Mouse (Mus musculus): ENCODE results near the gene Shc2. TPM values are rescaled to one million over a fixed set of nuclear protein-coding genes. Genes with fewer than 3 reads are reported as not detected.

Gene Shc2
- polyA plus RNA-seq, 1 experiment from 2014 or later, result 9.1 TPM

GRCm38 (mm10) chr10:79680606-79681495 is 43.1 kb upstream of the Shc2 start:
- peak; percentile 5; the same call in 1 of the 2 replicates for ATAC-seq (ENCODE audit: insufficient read depth, low FRiP score, low read depth)
- Histone ChIP-seq H3K27ac (peak overlapping the region; percentile 88), H3K27me3 (replicated peaks) (no peaks in the 10 kb centered on the region), H3K4me1 (peaks cover 22% of the 10 kb centered on the region), H3K9me3 (no peaks in the 10 kb centered on the region), H3K36me3 (peaks cover 12% of the 10 kb centered on the region), H3K4me3 (replicated peaks) (peak overlapping the region; percentile 82), H3K9ac (no peak overlapping the region), H3K4me2 (peak overlapping the region; percentile 72)
- 24% methylated on average over 11 of the region's 11 CpGs for WGBS

GRCm38 (mm10) chr10:79675346-79676035 is 37.8 kb upstream of the Shc2 start:
- no peaks in the 10 kb centered on the region for H3K9me3 ChIP-seq
- H3K27me3 ChIP-seq (replicated peaks), result no peaks in the 10 kb centered on the region
- H3K36me3 ChIP-seq, result peaks cover 6% of the 10 kb centered on the region; the same call in 1 of the 2 replicates
- H3K27ac ChIP-seq, result no peak overlapping the region
- H3K4me2 ChIP-seq, result no peak overlapping the region
- ATAC-seq (ENCODE audit: insufficient read depth, low FRiP score, low read depth), result no peak
- H3K4me1 ChIP-seq, result peaks cover 5% of the 10 kb centered on the region
- H3K4me3 ChIP-seq (replicated peaks), result no peak overlapping the region
- no peak overlapping the region for H3K9ac ChIP-seq
- 62% methylated on average over 44 of the region's 44 CpGs for WGBS

- H3K4me1 ChIP-seq, result peaks cover 11% of the 10 kb centered on the region
- no peak overlapping the region for H3K27ac ChIP-seq
- H3K9ac ChIP-seq, result no peak overlapping the region
- H3K4me3 ChIP-seq (replicated peaks), result no peak overlapping the region
- WGBS, result 91% methylated on average over 3 of the region's 3 CpGs
- no peak overlapping the region for H3K4me2 ChIP-seq
- H3K27me3 ChIP-seq (replicated peaks), result no peaks in the 10 kb centered on the region
- peaks cover 6% of the 10 kb centered on the region; the same call in 1 of the 2 replicates for H3K36me3 ChIP-seq
- no peak for ATAC-seq (ENCODE audit: insufficient read depth, low FRiP score, low read depth)
- no peaks in the 10 kb centered on the region for H3K9me3 ChIP-seq
These were observed 35.3 kb upstream of the Shc2 start for GRCm38 (mm10) chr10:79673054-79673453.

GRCm38 (mm10) chr10:79672088-79672455 is 34.4 kb upstream of the Shc2 start:
- H3K4me2 ChIP-seq, result no peak overlapping the region

GRCm38 (mm10) chr10:79671396-79672087 is 33.8 kb upstream of the Shc2 start:
- Histone ChIP-seq H3K9me3 (no peaks in the 10 kb centered on the region), H3K36me3 (peaks cover 6% of the 10 kb centered on the region; the same call in 1 of the 2 replicates), H3K27me3 (replicated peaks) (no peaks in the 10 kb centered on the region), H3K4me3 (replicated peaks) (no peak overlapping the region), H3K4me1 (peaks cover 11% of the 10 kb centered on the region), H3K27ac (no peak overlapping the region), H3K9ac (no peak overlapping the region), H3K4me2 (no peak overlapping the region)
- ATAC-seq (ENCODE audit: insufficient read depth, low FRiP score, low read depth), result no peak
- WGBS, result 47% methylated on average over 6 of the region's 6 CpGs

More at GRCm38 (mm10) chr10:79672088-79672455, 34.4 kb upstream of the Shc2 start:
- peaks cover 11% of the 10 kb centered on the region for H3K4me1 ChIP-seq
- no peak overlapping the region for H3K9ac ChIP-seq
- ATAC-seq (ENCODE audit: insufficient read depth, low FRiP score, low read depth), result no peak
- H3K27ac ChIP-seq, result no peak overlapping the region
- H3K9me3 ChIP-seq, result no peaks in the 10 kb centered on the region
- H3K27me3 ChIP-seq (replicated peaks), result no peaks in the 10 kb centered on the region
- 51% methylated on average over 3 of the region's 3 CpGs for WGBS
- peaks cover 6% of the 10 kb centered on the region; the same call in 1 of the 2 replicates for H3K36me3 ChIP-seq
- H3K4me3 ChIP-seq (replicated peaks), result no peak overlapping the region

- Histone ChIP-seq H3K27me3 (replicated peaks) (no peaks in the 10 kb centered on the region), H3K4me2 (peak overlapping the region; percentile 89), H3K27ac (peak overlapping the region; percentile 94), H3K36me3 (peaks cover 6% of the 10 kb centered on the region; the same call in 1 of the 2 replicates), H3K9me3 (no peaks in the 10 kb centered on the region), H3K4me1 (peaks cover 11% of the 10 kb centered on the region), H3K9ac (peak overlapping the region; percentile 92), H3K4me3 (replicated peaks) (peak overlapping the region; percentile 100)
- WGBS, result 30% methylated on average over 15 of the region's 15 CpGs
- peak; percentile 9; the same call in 1 of the 2 replicates for ATAC-seq (ENCODE audit: insufficient read depth, low FRiP score, low read depth)
These were observed 32.6 kb upstream of the Shc2 start for GRCm38 (mm10) chr10:79670071-79670888.

- peaks cover 6% of the 10 kb centered on the region; the same call in 1 of the 2 replicates for H3K36me3 ChIP-seq
- ATAC-seq (ENCODE audit: insufficient read depth, low FRiP score, low read depth), result peak; percentile 33; the same call in 1 of the 2 replicates
- peaks cover 11% of the 10 kb centered on the region for H3K4me1 ChIP-seq
- H3K9ac ChIP-seq, result peak overlapping the region; percentile 92
- peak overlapping the region; percentile 100 for H3K4me3 ChIP-seq (replicated peaks)
- peak overlapping the region; percentile 94 for H3K27ac ChIP-seq
- peak overlapping the region; percentile 89 for H3K4me2 ChIP-seq
- no peaks in the 10 kb centered on the region for H3K9me3 ChIP-seq
- under 1% methylated on average over 47 of the region's 47 CpGs for WGBS
- H3K27me3 ChIP-seq (replicated peaks), result no peaks in the 10 kb centered on the region
These were observed 31.9 kb upstream of the Shc2 start for GRCm38 (mm10) chr10:79669576-79670057.

- Histone ChIP-seq H3K9ac (peak within 1 kb of the TSS; percentile 92), H3K4me1 (peaks cover 15% of the 10 kb centered on the region), H3K36me3 (peaks cover 6% of the 10 kb centered on the region; the same call in 1 of the 2 replicates), H3K9me3 (no peaks in the 10 kb centered on the region), H3K27me3 (replicated peaks) (no peaks in the 10 kb centered on the region), H3K4me2 (peak within 1 kb of the TSS; percentile 89), H3K27ac (peak within 1 kb of the TSS; percentile 94), H3K4me3 (replicated peaks) (peak within 1 kb of the TSS; percentile 100)
- ATAC-seq (ENCODE audit: insufficient read depth, low FRiP score, low read depth), result peak; percentile 64
- under 1% methylated on average over 45 of the region's 45 CpGs for WGBS
These were observed 31.3 kb upstream of the Shc2 start, which contains the start of gene Tpgs1 for GRCm38 (mm10) chr10:79668771-79669575. TSS of gene Tpgs1 (plus strand) at chr10:79669369.

GRCm38 (mm10) chr10:79668076-79668475 is 30.4 kb upstream of the Shc2 start:
- no peaks in the 10 kb centered on the region for H3K9me3 ChIP-seq
- no peak overlapping the region for H3K4me3 ChIP-seq (replicated peaks)
- no peak overlapping the region for H3K27ac ChIP-seq
- H3K36me3 ChIP-seq, result no peaks in the 10 kb centered on the region
- H3K27me3 ChIP-seq (replicated peaks), result no peaks in the 10 kb centered on the region
- whole genome bisulfite sequencing, result 78% methylated on average over 5 of the region's 5 CpGs
- ATAC-seq (ENCODE audit: insufficient read depth, low FRiP score, low read depth), result no peak
- no peak overlapping the region for H3K9ac ChIP-seq
- H3K4me1 ChIP-seq, result peaks cover 11% of the 10 kb centered on the region
- no peak overlapping the region for H3K4me2 ChIP-seq

GRCm38 (mm10) chr10:79666493-79666892 is 28.8 kb upstream of the Shc2 start:
- H3K27ac ChIP-seq, result no peak overlapping the region
- ATAC-seq (ENCODE audit: insufficient read depth, low FRiP score, low read depth), result no peak
- H3K4me3 ChIP-seq (replicated peaks), result no peak overlapping the region
- no peaks in the 10 kb centered on the region for H3K36me3 ChIP-seq
- H3K27me3 ChIP-seq (replicated peaks), result no peaks in the 10 kb centered on the region
- H3K9me3 ChIP-seq, result no peaks in the 10 kb centered on the region
- H3K9ac ChIP-seq, result no peak overlapping the region
- H3K4me1 ChIP-seq, result peaks cover 11% of the 10 kb centered on the region
- no peak overlapping the region for H3K4me2 ChIP-seq
- WGBS, result 63% methylated on average over 9 of the region's 9 CpGs

Data from stomach, embryonic 15.5 days (tissue).